Mouse (Mus musculus): ENCODE measurements around the gene Fchsd2.

DNA sequence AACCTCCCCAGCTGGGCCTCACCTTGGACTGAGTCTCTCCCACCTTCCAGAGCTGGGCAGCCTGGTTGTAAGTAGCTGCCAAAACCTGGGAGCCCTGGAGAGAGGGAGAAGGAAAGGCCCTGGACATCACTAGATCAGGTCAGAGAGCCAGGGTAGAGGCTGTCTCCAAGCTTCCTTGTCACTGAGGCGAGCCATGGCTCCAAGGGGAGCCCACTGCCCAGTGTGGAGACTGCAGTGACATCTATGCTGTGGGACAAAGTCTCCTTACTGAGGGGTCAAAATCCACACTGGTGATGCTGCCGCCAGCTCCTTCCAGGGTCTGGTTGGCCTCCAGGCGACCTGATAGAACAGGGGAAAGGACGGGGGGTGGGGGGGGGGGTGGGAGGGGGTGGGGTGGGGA, 199.4 kb downstream of the Fchsd2 start:
- no peak for TF ChIP-seq CTCF (conservative IDR thresholded peaks at IDR 0.05; ENCODE audit: low read length)
- TF ChIP-seq NANOG (IDR thresholded peaks at IDR 0.05; ENCODE audit: borderline replicate concordance, low read length), result no peak
